Mouse (Mus musculus): ENCODE results near the gene Pde4b. TPM values are rescaled to one million over a fixed set of nuclear protein-coding genes. Genes with fewer than 3 reads are reported as not detected.

The Pde4b gene
- total RNA-seq, 2 experiments from 2014 or later: 123 to 127 TPM

DNA sequence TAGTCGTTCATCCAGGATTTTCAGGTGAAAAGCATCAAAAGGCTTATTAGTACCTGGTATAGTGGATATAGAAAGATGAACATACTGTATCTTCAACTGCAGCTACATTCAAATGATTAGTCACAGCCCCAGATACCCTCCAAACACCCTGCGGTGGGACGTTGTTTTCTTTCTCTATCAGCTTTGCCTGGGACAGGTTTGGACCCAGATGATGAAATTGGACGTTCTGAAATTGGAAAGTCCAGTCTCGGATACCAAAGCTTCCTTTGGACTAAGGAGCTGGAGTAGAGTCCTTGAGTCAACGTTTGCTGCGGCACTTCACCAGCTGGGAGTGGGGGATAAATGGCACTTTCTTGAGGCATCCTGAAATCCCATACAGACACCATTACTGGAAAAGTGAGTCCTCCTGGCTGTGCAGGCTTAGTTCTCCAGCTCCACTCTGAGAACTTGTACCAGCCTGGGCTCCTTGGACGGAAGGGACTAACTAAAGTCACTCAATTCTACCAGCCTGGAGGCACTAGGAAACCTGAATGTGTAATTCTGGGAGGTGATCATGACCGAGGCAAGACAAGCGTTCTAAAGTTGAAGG, 487.4 kb downstream of the Pde4b start:
- DNase-seq (ENCODE audit: extremely low spot score in 1 of 2, low spot score in 2 of 2): no peak
- H3K27ac ChIP-seq: peak overlapping the region; percentile 32; the same call in 1 of the 2 replicates
- H3K4me3 ChIP-seq: no peak overlapping the region
- intact Hi-C loops (cut with DNase I): loop anchor here (5.0 kb wide), 1 partner anchor 42 kb away; no protein-coding TSS in a partner anchor
- TF ChIP-seq CTCF (IDR thresholded peaks at IDR 0.05): no peak

DNA sequence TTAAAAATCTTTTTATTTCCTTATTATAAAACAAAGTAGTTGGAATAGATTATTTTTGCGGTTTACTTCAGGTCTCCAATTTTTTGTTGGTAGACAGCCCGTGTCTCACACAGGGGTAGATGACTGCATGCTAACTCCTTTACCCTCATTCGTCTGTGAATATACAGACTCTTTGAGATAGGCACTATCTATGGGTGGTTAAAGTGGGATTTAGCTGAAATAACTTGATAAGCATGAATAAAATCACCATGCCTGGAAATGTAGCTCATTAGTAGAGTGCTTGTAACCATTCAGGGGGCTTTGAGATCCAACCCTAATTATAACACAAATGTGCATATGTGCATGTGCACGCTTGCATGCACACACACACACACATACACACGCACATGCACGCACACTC, 488.8 kb downstream of the Pde4b start:
- intact Hi-C loops (cut with DNase I): no loop called here
- DNase-seq (ENCODE audit: extremely low spot score in 1 of 2, low spot score in 2 of 2): no peak
- Histone ChIP-seq H3K27ac (no peak overlapping the region), H3K4me3 (no peak overlapping the region)
- TF ChIP-seq CTCF (IDR thresholded peaks at IDR 0.05): no peak

DNA sequence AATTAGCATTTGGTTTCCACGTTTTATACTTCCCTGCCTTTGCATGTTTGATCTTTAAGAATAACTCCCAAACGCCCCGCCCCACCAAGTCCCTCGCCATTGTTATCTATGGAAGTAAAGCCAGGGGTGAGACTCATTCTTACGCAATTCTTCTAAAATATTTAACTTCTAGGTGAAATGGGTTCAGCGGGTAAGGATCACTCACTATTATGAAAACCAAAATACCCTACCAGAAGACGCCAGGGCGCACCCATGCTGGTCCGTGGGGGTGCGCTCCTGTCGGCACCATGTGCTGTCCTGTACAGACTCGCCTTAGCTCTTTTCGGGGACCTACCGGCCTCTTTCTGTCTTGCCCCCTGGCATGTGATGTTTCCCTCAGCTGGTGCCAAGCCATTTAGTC, 490.3 kb downstream of the Pde4b start:
- no peak overlapping the region for H3K27ac ChIP-seq
- intact Hi-C loops (cut with DNase I): no loop called here
- H3K4me3 ChIP-seq: no peak overlapping the region
- DNase-seq (ENCODE audit: extremely low spot score in 1 of 2, low spot score in 2 of 2): no peak
- TF ChIP-seq CTCF (IDR thresholded peaks at IDR 0.05): no peak

DNA sequence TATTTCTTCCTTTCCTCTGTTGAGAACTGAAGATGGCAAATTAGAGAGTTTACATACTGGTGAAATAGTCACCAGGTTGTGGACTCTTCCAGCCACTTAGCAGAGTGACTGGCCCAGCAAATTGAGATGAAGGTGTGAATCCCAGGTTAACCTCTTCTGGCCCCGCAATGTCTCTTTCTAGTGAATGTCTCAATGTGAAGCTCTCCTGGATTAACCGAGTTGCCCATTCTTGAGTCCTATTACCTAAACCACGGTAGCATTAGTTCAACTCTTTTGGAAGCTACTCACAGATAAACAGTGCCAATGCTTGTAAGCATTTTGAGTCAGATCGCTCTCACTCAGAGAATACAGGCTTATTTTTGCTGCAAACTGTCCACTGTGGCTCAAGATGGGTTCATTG, 491.7 kb downstream of the Pde4b start:
- DNase-seq (ENCODE audit: extremely low spot score in 1 of 2, low spot score in 2 of 2): no peak
- no peak for TF ChIP-seq CTCF (IDR thresholded peaks at IDR 0.05)
- Histone ChIP-seq H3K27ac (no peak overlapping the region), H3K4me3 (no peak overlapping the region)
- intact Hi-C loops (cut with DNase I): no loop called here

DNA sequence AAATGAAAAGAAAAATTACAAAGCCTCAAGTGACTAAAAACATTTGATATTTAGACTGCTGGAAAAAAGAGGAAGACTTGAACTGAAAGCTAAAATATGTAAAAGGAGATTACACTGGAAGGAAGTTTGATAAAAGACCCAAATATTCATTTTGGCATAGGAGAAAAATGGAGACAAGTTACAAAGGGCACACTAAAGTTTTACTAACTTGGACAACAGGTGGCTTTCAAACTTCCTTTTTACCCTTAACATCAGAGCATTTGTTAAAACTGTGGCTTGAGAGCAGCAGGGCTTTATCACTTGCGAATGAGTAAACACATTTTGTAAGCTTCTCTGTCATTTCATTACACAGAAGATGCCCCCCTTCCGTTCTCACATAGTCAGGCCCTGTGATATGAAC, 492.4 kb downstream of the Pde4b start:
- Histone ChIP-seq H3K27ac (no peak overlapping the region), H3K4me3 (no peak overlapping the region)
- DNase-seq (ENCODE audit: extremely low spot score in 1 of 2, low spot score in 2 of 2): no peak
- TF ChIP-seq CTCF (IDR thresholded peaks at IDR 0.05): no peak
- intact Hi-C loops (cut with DNase I): no loop called here

DNA sequence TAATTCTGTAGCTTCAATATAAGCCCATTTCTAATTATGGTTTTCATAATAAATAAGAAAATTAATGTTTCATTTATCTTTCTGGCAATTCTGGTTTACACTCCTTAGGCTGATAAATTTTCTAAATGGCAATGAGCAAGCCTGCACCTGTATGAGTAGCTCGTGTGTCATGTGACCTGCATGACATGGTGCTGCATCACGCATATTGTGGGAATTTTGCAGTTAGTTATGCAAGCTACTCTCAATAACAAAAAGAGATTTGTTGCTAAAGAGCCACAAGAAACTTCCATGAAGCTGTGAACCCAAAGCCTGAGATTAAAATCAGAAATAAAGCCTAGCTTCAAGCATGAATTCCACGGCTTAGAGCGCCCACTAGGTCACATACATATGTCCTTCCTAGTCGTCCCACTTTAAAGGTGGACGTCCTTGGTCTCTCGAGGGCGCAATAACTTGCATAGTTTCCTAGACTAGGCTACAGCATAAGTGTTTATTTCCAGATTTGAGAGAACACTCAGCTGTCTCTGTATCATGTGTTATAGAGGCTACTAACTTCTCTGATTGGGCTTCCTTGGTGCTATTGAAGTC, 494.9 kb downstream of the Pde4b start:
- DNase-seq (ENCODE audit: extremely low spot score in 1 of 2, low spot score in 2 of 2): no peak
- no peak overlapping the region for H3K27ac ChIP-seq
- no peak overlapping the region for H3K4me3 ChIP-seq
- TF ChIP-seq CTCF (IDR thresholded peaks at IDR 0.05): no peak
- intact Hi-C loops (cut with DNase I): no loop called here

DNA sequence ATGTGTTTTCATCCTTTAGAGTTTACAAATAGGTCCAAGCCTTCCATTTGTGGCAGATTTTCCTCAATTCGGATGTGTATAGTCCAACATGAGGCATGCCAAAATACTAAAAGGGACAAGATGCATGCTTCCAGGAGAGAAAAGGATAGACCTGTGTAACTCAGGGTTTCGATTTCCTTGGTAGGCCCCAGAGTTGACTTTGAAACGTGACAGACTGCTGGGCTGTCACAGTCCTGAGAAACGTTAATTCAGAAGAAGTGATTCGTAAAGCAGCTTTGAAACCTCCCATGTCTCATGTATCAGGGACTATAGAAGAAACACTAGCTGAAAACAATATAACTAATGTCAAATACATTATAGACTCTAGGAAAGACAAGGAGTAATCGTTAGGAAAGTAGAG, 495.6 kb downstream of the Pde4b start:
- H3K4me3 ChIP-seq: no peak overlapping the region
- DNase-seq (ENCODE audit: extremely low spot score in 1 of 2, low spot score in 2 of 2): no peak
- no peak overlapping the region for H3K27ac ChIP-seq
- TF ChIP-seq CTCF (IDR thresholded peaks at IDR 0.05): no peak
- intact Hi-C loops (cut with DNase I): no loop called here

DNA sequence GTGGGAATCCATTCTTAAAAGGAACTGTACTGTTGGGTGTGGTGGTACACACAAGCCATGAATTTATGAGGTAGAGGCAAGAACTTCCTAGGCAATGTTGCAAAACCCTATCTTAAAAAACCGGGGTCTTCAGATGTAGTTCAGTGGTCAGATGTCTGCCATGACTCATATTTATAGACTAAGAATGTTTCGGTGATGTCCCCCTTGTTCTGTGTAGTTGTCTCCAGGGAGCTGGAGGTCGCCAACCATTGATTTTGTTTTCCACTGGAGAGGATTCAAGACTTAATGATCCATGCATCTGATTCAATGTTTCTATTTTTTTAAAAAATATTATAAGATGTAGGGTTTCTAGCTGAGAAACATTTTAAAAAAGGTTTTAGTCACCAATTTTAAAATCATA, 496.1 kb downstream of the Pde4b start:
- intact Hi-C loops (cut with DNase I): no loop called here
- TF ChIP-seq CTCF (IDR thresholded peaks at IDR 0.05): no peak
- Histone ChIP-seq H3K27ac (no peak overlapping the region), H3K4me3 (no peak overlapping the region)
- DNase-seq (ENCODE audit: extremely low spot score in 1 of 2, low spot score in 2 of 2): no peak

DNA sequence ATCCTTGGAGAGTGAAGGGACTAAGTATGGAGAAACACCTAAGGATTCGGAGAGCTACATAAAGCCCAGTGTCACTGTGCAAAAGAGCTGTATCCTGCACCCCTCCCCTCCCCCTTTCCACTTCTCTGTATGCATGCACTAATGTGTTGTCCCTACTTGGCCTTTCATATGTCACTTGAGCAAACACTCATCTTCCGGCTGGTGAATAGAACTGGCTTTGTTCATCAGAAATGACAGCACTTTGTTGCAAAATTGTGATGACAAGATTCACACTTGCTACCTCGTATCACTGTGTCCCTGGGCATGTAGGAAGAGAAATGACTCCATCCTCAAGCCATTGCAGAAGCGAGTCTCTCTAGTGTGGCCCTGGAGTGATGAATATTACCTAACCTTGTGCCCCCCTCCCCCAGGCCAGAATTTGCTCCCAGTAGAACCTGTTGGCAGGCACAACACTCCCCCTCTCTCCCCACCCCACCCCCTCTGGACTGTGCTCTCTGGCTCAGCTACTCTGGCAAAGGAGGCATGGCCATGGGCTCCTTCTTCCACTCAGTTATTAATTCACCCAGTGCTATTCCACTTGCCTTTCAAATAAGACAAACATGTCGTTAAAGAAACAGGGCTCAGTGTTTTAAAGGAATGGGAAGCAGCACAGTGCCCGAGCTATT, 497.4 kb downstream of the Pde4b start:
- peak in 1 of 2 experiments; percentile 8 for DNase-seq (ENCODE audit: extremely low spot score in 1 of 2, low spot score in 2 of 2)
- H3K27ac ChIP-seq: peak overlapping the region; percentile 74; the same call in 1 of the 2 replicates
- no peak overlapping the region for H3K4me3 ChIP-seq
- intact Hi-C loops (cut with DNase I): loop anchor here (1.0 kb wide), 1 partner anchor 14 kb away; no protein-coding TSS in a partner anchor
- TF ChIP-seq CTCF (IDR thresholded peaks at IDR 0.05): no peak

DNA sequence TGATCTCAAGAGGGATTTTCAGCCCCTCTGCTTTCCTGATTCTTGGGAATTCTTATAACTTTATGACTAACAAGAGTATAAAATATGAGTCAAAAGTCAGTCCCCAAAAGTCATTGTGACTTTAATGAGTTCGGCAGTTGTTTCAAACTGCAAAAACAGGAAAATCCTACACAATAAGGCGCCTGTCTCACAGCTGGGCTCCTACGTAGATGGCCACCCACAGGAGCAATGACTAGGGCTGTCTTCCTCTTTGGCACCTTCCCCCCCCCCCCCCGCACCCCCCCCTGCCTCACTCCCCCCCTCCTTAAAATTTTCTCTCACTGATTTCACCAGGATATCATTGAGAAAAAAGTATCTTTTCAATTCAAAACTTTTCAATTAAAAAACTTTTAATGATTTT, 498.2 kb downstream of the Pde4b start:
- Histone ChIP-seq H3K4me3 (no peak overlapping the region), H3K27ac (peak overlapping the region; percentile 74)
- intact Hi-C loops (cut with DNase I): loop anchor here (1.0 kb wide), 1 partner anchor 15 kb away; no protein-coding TSS in a partner anchor
- TF ChIP-seq CTCF (IDR thresholded peaks at IDR 0.05): no peak
- DNase-seq (ENCODE audit: extremely low spot score in 1 of 2, low spot score in 2 of 2): peak in 1 of 2 experiments; percentile 5

DNA sequence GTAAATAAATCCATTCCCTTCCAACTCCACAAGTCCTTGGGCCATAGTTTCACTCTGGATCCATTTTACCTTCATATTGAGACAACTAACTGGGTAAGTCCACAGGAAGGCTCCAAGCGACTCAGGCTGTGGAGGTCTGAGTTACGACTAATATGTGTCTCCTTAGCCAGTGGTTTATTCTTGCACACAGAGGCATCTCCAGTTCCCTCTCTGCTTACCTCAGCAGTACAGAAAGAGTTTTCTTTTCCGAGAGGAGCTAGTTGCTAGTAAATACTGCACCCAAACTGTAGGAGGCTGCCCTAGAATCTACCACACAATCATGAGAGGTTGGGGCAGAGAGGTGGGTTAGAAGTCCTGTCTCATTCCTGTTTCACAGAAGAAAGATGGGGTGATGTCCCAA, 499.4 kb downstream of the Pde4b start:
- Histone ChIP-seq H3K4me3 (no peak overlapping the region), H3K27ac (peak overlapping the region; percentile 6; the same call in 1 of the 2 replicates)
- DNase-seq (ENCODE audit: extremely low spot score in 1 of 2, low spot score in 2 of 2): peak in 1 of 2 experiments; percentile 7
- TF ChIP-seq CTCF (IDR thresholded peaks at IDR 0.05): no peak
- intact Hi-C loops (cut with DNase I): no loop called here

DNA sequence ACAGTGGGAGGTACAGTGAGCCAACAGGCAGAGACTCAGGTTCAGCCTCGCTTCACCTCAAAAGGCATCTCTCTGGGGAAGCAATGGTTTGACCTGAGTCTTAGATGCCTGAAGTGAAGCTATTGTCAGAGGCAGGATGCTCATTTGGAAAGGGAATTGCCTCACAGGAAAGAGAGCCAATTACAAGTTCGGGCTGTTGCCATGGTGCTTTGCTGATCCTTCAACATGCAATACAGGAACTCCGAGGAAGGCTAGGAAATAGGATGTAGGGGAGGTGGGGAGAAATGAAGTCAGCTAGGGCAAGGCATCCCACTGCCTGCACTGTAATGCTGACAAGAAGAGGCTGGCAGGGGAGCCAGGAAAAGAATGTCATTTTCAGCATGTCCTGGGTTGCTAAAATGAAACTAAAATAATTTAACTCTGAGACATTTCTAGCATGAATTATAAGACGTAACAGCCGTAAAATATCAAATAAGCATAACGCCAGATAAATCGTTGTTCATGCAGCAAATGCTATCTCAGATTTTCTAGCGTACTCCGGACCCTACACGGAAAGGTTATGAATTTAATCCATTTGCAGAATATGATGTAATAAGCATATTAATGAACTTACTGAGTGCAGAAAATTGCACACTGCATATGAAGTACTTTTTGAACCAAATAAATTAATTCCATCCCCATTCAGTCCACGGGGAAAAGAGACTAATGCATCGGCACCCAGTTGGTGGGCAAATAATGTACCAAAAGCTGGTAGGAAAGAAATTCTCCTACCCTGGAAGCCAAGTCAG, 501.5 kb downstream of the Pde4b start:
- TF ChIP-seq CTCF (IDR thresholded peaks at IDR 0.05): no peak
- intact Hi-C loops (cut with DNase I): no loop called here
- H3K27ac ChIP-seq: peak overlapping the region; percentile 90
- H3K4me3 ChIP-seq: peak overlapping the region; percentile 54
- DNase-seq (ENCODE audit: extremely low spot score in 1 of 2, low spot score in 2 of 2): peak; percentile 54 to 62
